Mouse (Mus musculus): ENCODE results near the gene Wnt5b. TPM values are rescaled to one million over a fixed set of nuclear protein-coding genes. Genes with fewer than 3 reads are reported as not detected.

Wnt5b gene
- total RNA-seq, 2 experiments from 2014 or later, result 1.7 to 1.9 TPM

DNA sequence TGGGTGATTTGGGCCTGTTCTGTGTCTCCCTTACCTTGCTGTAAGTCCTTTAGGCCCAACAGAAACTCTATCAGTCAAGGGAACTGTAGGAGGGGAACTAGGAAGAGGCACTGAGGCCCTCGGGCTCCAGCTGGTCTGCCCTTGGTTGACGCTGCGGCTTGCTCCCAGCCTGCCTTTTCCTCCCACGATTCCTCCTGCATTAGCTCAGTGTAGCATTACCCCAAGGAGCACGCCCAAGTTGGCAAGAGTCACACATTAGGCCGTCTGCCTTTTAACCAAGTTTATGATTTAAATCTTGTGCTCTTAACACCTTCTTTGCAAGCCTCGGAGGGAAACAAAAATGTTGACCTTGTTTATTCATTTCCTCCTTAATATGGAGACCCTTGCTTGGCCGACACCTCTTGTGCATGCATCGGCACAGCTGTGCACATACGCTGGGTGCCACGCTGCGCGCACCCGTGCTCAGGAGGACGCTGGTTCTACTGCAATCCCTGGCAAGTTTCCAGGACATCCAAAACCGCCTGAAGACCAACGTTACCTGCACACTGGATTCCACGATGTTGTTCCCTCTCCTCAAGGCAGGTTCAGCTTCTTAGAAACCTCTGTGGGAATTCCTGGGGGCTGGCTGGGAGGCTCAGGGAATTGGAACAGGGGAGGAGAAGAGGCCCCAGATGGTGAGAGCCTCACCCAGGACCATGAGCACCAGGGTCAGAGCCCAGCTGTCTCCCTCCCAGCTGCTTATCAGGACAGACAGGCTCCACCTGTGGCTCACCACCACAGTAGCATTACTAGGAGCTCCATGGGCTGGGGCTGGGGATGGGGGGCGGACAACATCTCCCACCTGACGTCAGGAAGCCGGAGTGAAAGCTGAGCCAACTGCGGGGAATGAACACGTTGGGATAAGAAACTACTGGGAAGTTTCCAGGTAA is 21.6 kb upstream of the Wnt5b start:
- no peak overlapping the region for H3K4me3 ChIP-seq
- no peak for TF ChIP-seq CTCF (IDR thresholded peaks at IDR 0.05)
- intact Hi-C loops (cut with DNase I), result no loop called here
- DNase-seq (ENCODE audit: extremely low spot score in 1 of 2, low spot score in 2 of 2), result no peak
- H3K27ac ChIP-seq, result no peak overlapping the region

DNA sequence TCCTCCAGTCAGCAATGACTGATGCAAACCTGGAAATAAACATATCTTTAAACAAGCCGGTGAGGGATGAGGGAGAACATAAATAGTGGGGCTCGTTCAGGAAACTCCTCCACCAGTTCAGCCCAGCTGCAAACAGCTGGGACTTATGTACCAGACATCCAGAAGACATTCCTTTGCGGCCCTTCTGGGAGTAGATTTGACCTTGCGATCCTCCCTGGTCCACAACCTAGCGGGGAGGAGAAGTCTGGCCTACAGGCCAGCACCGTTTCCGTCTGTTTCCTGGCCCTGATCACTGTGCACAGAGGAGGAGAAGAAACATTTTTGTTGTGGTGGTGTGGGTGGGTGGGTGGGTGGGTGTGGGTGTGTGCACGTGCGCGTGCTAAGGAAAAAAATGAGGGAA is 18.4 kb upstream of the Wnt5b start:
- TF ChIP-seq CTCF (IDR thresholded peaks at IDR 0.05), result no peak
- no peak for DNase-seq (ENCODE audit: extremely low spot score in 1 of 2, low spot score in 2 of 2)
- no peak overlapping the region for H3K27ac ChIP-seq
- intact Hi-C loops (cut with DNase I), result no loop called here
- no peak overlapping the region for H3K4me3 ChIP-seq

DNA sequence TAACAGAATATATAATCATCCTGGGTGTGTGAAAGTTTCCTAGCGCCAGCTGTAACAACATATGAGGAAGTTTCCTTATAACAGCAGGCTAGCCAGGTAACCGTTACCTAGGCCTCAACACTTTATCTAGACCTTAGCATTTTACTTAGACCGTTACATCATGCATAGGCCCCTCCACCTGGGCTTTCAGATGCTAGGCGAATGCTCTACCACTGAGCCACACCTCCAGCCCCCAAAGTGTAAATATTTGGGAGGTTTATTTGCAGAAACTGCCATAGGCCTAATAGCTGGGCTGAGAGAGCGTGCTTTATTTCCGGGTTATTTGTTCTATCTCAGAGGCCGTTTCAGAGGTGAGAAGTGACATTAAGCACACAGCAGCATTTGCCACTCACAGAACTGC is 14.7 kb upstream of the Wnt5b start:
- Histone ChIP-seq H3K27ac (no peak overlapping the region), H3K4me3 (no peak overlapping the region)
- DNase-seq (ENCODE audit: extremely low spot score in 1 of 2, low spot score in 2 of 2), result no peak
- no peak for TF ChIP-seq CTCF (IDR thresholded peaks at IDR 0.05)
- intact Hi-C loops (cut with DNase I), result no loop called here

DNA sequence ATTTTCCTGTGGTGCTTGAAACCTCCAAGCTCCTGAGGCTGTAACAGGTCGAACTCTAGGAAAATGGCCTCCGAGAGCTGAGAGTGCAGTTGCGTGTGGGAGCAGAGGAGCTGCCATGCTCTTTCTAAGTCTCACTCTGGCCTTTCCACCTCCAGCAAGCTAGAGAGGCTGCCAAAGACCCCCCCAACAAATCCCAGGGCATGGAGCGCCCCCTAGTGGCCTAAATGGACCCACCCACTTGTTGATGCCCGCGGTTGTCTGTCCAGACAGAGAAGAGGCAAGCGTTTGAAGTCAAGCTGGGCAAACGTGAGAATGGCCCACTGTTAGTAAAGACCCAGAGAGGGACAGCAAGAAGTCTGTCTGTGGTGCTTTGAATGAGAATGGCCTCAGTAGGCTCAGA is 10.3 kb upstream of the Wnt5b start:
- no peak for DNase-seq (ENCODE audit: extremely low spot score in 1 of 2, low spot score in 2 of 2)
- TF ChIP-seq CTCF (IDR thresholded peaks at IDR 0.05), result peak; percentile 24
- intact Hi-C loops (cut with DNase I), result no loop called here
- Histone ChIP-seq H3K27ac (no peak overlapping the region), H3K4me3 (no peak overlapping the region)

DNA sequence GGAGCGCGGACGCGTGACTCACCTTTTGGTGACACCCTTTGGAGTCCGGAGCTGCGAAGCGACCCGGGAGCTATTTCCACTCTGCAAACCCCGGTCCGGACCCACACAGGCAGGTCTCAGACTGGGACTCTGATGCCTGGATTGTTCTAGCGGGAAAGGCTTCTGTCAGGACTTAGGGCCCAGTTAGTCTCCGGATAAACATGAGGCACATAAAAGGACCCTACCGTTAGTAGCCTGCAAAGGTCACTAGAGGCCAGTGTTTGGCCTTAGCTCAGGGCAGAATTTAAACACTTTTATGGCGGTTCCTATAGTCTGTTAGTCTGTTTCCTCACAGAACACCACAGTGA is 344 bp upstream of the Wnt5b start:
- Histone ChIP-seq H3K27ac (no peak overlapping the region), H3K4me3 (peak overlapping the region; percentile 58)
- no peak for TF ChIP-seq CTCF (IDR thresholded peaks at IDR 0.05)
- intact Hi-C loops (cut with DNase I), result no loop called here
- DNase-seq (ENCODE audit: extremely low spot score in 1 of 2, low spot score in 2 of 2), result no peak

DNA sequence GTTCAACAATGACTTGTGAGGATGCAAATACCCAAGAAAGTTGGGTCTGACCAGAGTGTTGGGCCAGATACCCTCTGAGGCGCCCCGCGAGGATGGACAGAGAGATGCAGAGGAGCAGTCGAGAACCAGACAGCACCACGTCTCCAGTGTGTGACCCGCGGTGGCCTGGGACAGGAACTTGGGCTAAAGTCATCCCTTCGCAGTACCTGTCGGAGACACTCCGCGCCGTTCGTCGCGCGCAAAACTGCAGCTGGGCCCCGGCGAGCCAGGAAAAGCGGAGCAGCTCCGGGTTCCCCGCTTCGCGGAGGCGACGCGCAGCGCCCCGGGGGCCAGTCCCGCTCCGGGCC is 718 bp downstream of the Wnt5b start:
- intact Hi-C loops (cut with DNase I), result no loop called here
- H3K4me3 ChIP-seq, result peak overlapping the region; percentile 58
- H3K27ac ChIP-seq, result no peak overlapping the region
- DNase-seq (ENCODE audit: extremely low spot score in 1 of 2, low spot score in 2 of 2), result no peak
- TF ChIP-seq CTCF (IDR thresholded peaks at IDR 0.05), result no peak

DNA sequence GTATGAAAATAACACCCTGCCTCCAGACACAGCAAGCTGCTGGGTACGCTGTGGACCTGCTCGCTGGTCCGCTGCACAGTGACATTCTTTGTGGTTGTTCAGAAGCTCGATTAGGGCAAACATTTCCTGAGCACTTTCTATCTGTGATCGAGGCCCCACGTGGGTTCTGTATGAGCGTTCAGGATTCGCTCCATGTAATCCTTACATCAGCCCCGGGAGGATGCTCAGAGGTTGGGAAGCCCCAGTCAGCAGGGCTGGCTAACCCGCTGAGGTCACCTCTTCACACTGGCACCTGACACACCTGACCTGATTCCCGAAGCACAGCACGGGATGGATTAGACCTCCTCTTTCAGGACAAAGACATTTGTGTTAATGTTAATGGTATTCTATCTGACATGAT is 8.3 kb downstream of the Wnt5b start:
- no peak overlapping the region for H3K4me3 ChIP-seq
- no peak overlapping the region for H3K27ac ChIP-seq
- TF ChIP-seq CTCF (IDR thresholded peaks at IDR 0.05), result no peak
- intact Hi-C loops (cut with DNase I), result no loop called here
- DNase-seq (ENCODE audit: extremely low spot score in 1 of 2, low spot score in 2 of 2), result no peak

DNA sequence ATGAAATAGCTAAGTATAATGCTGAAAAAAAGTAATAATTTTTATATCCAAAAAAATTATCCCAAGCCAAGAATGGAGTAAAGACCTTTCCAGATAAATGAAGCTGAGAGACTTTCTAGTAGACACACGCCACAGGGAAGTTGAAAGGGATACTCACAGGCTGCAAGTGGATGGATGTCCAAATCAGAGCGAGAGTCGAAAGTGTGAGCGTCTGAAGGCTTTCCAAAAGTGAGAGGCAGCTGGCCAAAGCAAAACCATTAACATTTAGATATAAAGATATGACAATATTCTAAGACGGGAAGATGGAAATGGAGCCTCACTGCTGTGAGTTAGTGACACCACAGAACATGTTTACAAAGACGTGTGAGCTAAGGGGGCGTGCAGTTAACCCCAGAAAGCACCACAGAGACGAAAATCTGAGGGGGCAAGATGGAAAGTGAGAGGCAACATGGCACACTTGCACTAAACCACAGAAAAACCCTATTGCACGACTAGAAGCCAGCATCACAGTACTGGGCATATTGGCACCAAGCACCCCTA is 10.9 kb downstream of the Wnt5b start:
- intact Hi-C loops (cut with DNase I), result no loop called here
- DNase-seq (ENCODE audit: extremely low spot score in 1 of 2, low spot score in 2 of 2), result no peak
- TF ChIP-seq CTCF (IDR thresholded peaks at IDR 0.05), result no peak
- H3K27ac ChIP-seq, result no peak overlapping the region
- no peak overlapping the region for H3K4me3 ChIP-seq

DNA sequence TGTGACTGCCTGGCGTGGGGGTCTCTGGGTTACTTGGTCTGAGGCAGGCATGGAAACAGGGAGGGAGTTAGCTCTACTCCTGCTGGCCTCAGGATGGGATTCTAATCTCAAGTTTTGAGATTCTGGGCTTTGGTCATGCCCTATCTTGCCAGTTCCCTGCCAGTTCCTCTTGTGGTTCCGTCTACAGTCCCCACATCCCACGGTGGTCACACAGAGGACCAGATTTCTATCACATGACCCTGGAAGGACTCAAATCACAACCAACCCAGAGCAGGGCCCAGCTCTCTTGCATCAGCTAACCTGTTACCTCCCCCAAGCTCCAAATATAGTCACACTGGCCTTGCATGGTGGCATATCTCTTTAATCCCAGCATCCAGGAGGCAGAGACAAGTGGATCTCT is 14.5 kb downstream of the Wnt5b start:
- no peak for DNase-seq (ENCODE audit: extremely low spot score in 1 of 2, low spot score in 2 of 2)
- Histone ChIP-seq H3K27ac (no peak overlapping the region), H3K4me3 (no peak overlapping the region)
- intact Hi-C loops (cut with DNase I), result no loop called here
- TF ChIP-seq CTCF (IDR thresholded peaks at IDR 0.05), result no peak

DNA sequence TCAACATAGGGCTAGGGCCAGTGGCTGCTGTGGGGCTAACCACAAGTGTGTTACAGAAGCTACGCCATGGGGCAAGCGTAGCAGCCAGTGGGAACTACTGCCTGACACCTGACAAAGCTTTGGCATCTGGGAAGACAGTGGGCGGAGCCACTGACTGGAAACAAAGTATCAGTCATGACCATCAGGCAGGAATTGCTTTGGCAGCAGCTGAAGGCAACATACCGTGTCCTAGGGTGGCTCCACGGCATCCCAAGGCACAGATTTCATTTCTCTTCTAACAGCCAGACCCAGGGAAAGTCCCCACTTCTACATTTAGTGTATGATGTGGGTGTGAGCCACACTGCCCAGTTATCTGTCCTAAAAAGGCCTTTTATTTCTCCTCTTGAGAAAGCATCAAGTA is 17.6 kb downstream of the Wnt5b start:
- TF ChIP-seq CTCF (IDR thresholded peaks at IDR 0.05), result no peak
- DNase-seq (ENCODE audit: extremely low spot score in 1 of 2, low spot score in 2 of 2), result no peak
- no peak overlapping the region for H3K4me3 ChIP-seq
- intact Hi-C loops (cut with DNase I), result no loop called here
- no peak overlapping the region for H3K27ac ChIP-seq

DNA sequence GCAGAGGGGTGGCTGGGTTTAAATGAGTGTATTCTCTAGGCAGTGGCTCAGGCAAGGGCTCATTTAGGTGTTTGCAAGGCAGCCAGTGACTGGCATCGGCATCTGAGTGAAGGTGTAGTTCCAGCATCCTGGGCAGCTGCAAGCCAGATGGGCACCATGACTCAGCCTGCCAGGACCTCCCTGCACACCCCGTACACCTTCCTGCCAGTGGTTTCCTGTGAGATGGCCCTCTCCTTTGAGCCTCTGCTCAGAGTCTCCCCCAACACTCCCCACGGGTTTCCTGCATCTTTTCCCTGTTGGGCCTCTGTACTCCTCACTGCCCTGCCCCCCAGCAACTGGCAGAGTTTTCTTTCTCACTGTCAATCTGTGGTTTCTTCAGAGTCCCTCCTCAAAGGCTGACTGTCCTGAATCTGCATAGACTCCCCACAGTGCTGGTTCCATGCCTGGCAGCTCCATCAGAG is 22.2 kb downstream of the Wnt5b start:
- intact Hi-C loops (cut with DNase I), result no loop called here
- peak overlapping the region; percentile 59; the same call in 1 of the 2 replicates for H3K27ac ChIP-seq
- no peak for TF ChIP-seq CTCF (IDR thresholded peaks at IDR 0.05)
- no peak overlapping the region for H3K4me3 ChIP-seq
- peak in 1 of 2 experiments; percentile 55 for DNase-seq (ENCODE audit: extremely low spot score in 1 of 2, low spot score in 2 of 2)

DNA sequence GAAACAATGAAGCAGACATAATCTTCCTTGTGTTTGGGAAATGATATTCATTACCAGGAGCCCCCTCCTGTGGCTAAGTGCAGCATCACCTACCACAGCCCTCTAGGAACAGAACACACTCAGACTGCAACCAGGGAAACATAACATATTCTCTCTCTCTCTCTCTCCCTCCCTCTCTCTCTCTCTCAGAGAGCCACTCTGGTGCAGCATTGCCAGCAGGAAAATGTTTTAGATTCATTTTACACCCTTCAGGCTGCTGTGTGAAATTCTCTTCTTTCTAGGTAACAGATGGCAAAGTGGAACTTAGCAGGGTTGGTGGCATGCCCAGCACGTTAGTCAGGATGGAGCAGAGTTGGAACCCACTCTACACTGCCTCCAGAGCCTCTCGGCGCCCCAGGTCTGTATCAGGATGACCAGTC is 22.7 kb downstream of the Wnt5b start:
- DNase-seq (ENCODE audit: extremely low spot score in 1 of 2, low spot score in 2 of 2), result peak in 1 of 2 experiments; percentile 49
- intact Hi-C loops (cut with DNase I), result no loop called here

DNA sequence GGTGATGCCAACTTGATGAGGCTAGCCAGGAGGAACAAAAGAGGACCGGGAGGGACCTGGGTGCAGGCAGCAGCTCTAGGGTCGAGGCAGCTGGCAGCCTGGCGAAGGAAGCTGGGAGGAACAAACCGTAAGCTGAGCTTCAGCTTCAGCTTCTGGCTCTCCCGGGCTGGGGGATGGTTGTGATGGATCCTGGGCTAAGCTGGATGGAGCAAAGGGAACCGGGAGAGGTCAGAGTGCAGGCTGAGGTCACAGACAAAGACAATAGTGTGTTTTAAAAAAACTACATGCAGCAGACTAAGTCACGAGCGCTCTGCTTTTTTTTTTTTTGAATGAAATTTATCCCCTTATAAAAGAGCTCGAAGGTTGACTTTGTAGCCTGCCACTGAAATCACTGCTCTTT is 23.4 kb downstream of the Wnt5b start:
- Histone ChIP-seq H3K4me3 (no peak overlapping the region), H3K27ac (peak overlapping the region; percentile 36; the same call in 1 of the 2 replicates)
- no peak for TF ChIP-seq CTCF (IDR thresholded peaks at IDR 0.05)
- DNase-seq (ENCODE audit: extremely low spot score in 1 of 2, low spot score in 2 of 2), result no peak
- intact Hi-C loops (cut with DNase I), result no loop called here

More for the DNA sequence above, 22.7 kb downstream of the Wnt5b start:
- H3K4me3 ChIP-seq, result no peak overlapping the region
- peak; percentile 46 for TF ChIP-seq CTCF (IDR thresholded peaks at IDR 0.05)
- peak overlapping the region; percentile 59; the same call in 1 of the 2 replicates for H3K27ac ChIP-seq

All from left cerebral cortex, adult 2 months (tissue).